Mouse (Mus musculus): ENCODE results near the gene Prm3.

- no peak for TF ChIP-seq CTCF (IDR thresholded peaks at IDR 0.05; ENCODE audit: borderline replicate concordance, insufficient read depth, low read length)
- no peak for TF ChIP-seq POLR2A (IDR thresholded peaks at IDR 0.05; ENCODE audit: low read depth, low read length)
Observed at GRCm38 (mm10) chr16:10790702-10791101, at the start of gene Prm3.

Measured in embryonic fibroblast, embryonic 13.5 days (primary cell).